Mouse (Mus musculus) natural killer cell, adult 2 months (primary cell): ENCODE data around the gene Gabrr3.
A peak's percentile ranks its signal among the peaks of the same experiment; 100 is the strongest.

Experiments used
- DNase-seq, 2 experiments: peaks; one replicate each; pipeline ENCODE4 v3.0.0; 2022; ENCODE audit warnings: low spot score in 2 of 2

The Gabrr3 gene

GRCm38 (mm10) chr16:59469846-59470245, 62.7 kb downstream of the Gabrr3 start:
- DNase-seq = peak; percentile 24 to 64

- peak; percentile 81 to 85 for DNase-seq
These were observed 64.6 kb downstream of the Gabrr3 start, which contains the start of gene Riox2 for GRCm38 (mm10) chr16:59471637-59472278. TSS of gene Riox2 (plus strand) at chr16:59471775.

- DNase-seq = no peak
These were observed 65.4 kb downstream of the Gabrr3 start for GRCm38 (mm10) chr16:59472546-59472945.

GRCm38 (mm10) chr16:59474788-59475187, 67.7 kb downstream of the Gabrr3 start:
- peak; percentile 55 to 67 for DNase-seq

GRCm38 (mm10) chr16:59477955-59478354, 70.8 kb downstream of the Gabrr3 start:
- no peak for DNase-seq

GRCm38 (mm10) chr16:59487239-59487638, 80.1 kb downstream of the Gabrr3 start:
- no peak for DNase-seq

GRCm38 (mm10) chr16:59487975-59488548, 80.9 kb downstream of the Gabrr3 start:
- DNase-seq = no peak

GRCm38 (mm10) chr16:59493199-59493598, 86.1 kb downstream of the Gabrr3 start:
- DNase-seq = no peak

GRCm38 (mm10) chr16:59497947-59498346, 90.8 kb downstream of the Gabrr3 start:
- DNase-seq = no peak

GRCm38 (mm10) chr16:59499180-59499579, 92.0 kb downstream of the Gabrr3 start:
- DNase-seq = no peak

GRCm38 (mm10) chr16:59509830-59510229, 102.7 kb downstream of the Gabrr3 start:
- no peak for DNase-seq
